In the genomic region with DNA sequence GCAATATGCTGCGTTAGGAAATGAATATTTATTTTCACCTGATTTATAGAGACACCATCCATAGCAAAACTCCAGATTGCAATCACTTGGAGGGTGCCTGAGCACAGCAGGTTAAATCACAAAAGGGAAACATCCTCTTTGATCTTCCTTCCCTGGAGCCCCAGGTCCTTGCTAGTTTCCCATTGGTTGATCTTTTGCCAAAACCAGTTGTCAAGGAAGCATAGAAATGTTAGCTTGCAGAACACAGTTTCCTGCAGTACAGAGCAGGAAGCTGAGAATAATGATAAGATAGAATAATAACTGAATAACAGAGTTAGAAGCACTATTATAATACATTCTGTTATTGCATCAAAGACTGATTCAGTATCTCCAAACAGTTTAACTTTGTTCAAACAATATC, we compare ENCODE assay signal across 14 mouse cellular contexts.
DNase-seq lines count a peak whose midpoint lies in the region; ATAC-seq and TF ChIP-seq lines count a peak whose summit lies in the region.
"Had no signal": no experiment of that assay in that cellular context is flagged by ENCODE, and none has a peak within 500 bp of the region (broad histone marks: within the 10 kb centered on the region; RNA-seq: fewer than 3 reads in every experiment).

No protein-coding gene starts in this region.

- no peaks in the 10 kb centered on the region for H3K9me3 ChIP-seq in forebrain, postnatal 0 days (ENCODE audit: low read length)
- no peaks in the 10 kb centered on the region for H3K9me3 ChIP-seq in forebrain, embryonic 15.5 days
- no peaks in the 10 kb centered on the region for H3K9me3 ChIP-seq in liver, embryonic 16.5 days (replicated peaks; ENCODE audit: control insufficient read depth, low read length)
- no peaks in the 10 kb centered on the region for H3K9me3 ChIP-seq in liver, embryonic 12.5 days (replicated peaks)
- H3K9me3 ChIP-seq: limb, embryonic 12.5 days had no signal

- no peaks in the 10 kb centered on the region for H3K4me1 ChIP-seq in forebrain, postnatal 0 days (ENCODE audit: insufficient read depth)
- no peaks in the 10 kb centered on the region for H3K4me1 ChIP-seq in forebrain, embryonic 15.5 days
- H3K4me1 ChIP-seq in liver, embryonic 16.5 days (ENCODE audit: control insufficient read depth, low read depth, low read length), result no peaks in the 10 kb centered on the region
- no peaks in the 10 kb centered on the region for H3K4me1 ChIP-seq in liver, embryonic 12.5 days
- H3K4me1 ChIP-seq: limb, embryonic 12.5 days had no signal

- no peaks in the 10 kb centered on the region for H3K27me3 ChIP-seq in forebrain, postnatal 0 days (ENCODE audit: insufficient read depth, low read length)
- H3K27me3 ChIP-seq in forebrain, embryonic 15.5 days, result no peaks in the 10 kb centered on the region
- H3K27me3 ChIP-seq in liver, embryonic 16.5 days (ENCODE audit: control insufficient read depth, insufficient read depth, low read depth, low read length), result no peaks in the 10 kb centered on the region
- no peaks in the 10 kb centered on the region for H3K27me3 ChIP-seq in liver, embryonic 12.5 days (replicated peaks)
- H3K27me3 ChIP-seq: limb, embryonic 12.5 days had no signal

- no peak overlapping the region for H3K4me3 ChIP-seq in forebrain, postnatal 0 days (ENCODE audit: low read depth, low read length)
- no peak overlapping the region for H3K4me3 ChIP-seq in forebrain, embryonic 15.5 days
- H3K4me3 ChIP-seq in liver, embryonic 16.5 days (ENCODE audit: low read depth, low read length), result no peak overlapping the region
- no peak overlapping the region for H3K4me3 ChIP-seq in liver, embryonic 12.5 days
- H3K4me3 ChIP-seq: limb, embryonic 12.5 days had no signal

- 79% methylated on average over 1 of the region's 1 CpGs for WGBS in forebrain, postnatal 0 days
- WGBS in forebrain, embryonic 15.5 days, result 70% methylated on average over 1 of the region's 1 CpGs
- WGBS in liver, embryonic 16.5 days (ENCODE audit: insufficient replicate concordance), result 48% methylated on average over 1 of the region's 1 CpGs
- WGBS in liver, embryonic 12.5 days (ENCODE audit: insufficient replicate concordance), result 58% methylated on average over 1 of the region's 1 CpGs

- TF ChIP-seq CTCF in forebrain, postnatal 0 days (IDR thresholded peaks at IDR 0.05; ENCODE audit: low read depth), result no peak

- H3K36me3 ChIP-seq in forebrain, postnatal 0 days (ENCODE audit: insufficient read depth), result no peaks in the 10 kb centered on the region
- no peaks in the 10 kb centered on the region for H3K36me3 ChIP-seq in forebrain, embryonic 15.5 days
- no peaks in the 10 kb centered on the region for H3K36me3 ChIP-seq in liver, embryonic 16.5 days (ENCODE audit: control insufficient read depth, insufficient read depth)
- no peaks in the 10 kb centered on the region for H3K36me3 ChIP-seq in liver, embryonic 12.5 days
- H3K36me3 ChIP-seq: limb, embryonic 12.5 days had no signal

- peak; percentile 4 for DNase-seq in forebrain, postnatal 0 days
- DNase-seq in MEL-GATA-1-ER (ENCODE audit: extremely low read depth, low read depth), result peak; percentile 49
- DNase-seq in MN1 (ENCODE audit: low spot score), result no peak
- DNase-seq in cerebellum, postnatal 25 days, result no peak
- DNase-seq: cerebellum, adult 11 months; heart, postnatal 36 days; retina, postnatal 1 day had no signal

- H3K9ac ChIP-seq in forebrain, postnatal 0 days, result no peak overlapping the region
- H3K9ac ChIP-seq in forebrain, embryonic 15.5 days (replicated peaks), result no peak overlapping the region
- H3K9ac ChIP-seq in liver, embryonic 16.5 days (ENCODE audit: low read depth, low read length), result no peak overlapping the region
- H3K9ac ChIP-seq in liver, embryonic 12.5 days, result no peak overlapping the region
- H3K9ac ChIP-seq: limb, embryonic 12.5 days had no signal

- no peak overlapping the region for H3K4me2 ChIP-seq in forebrain, postnatal 0 days (ENCODE audit: low read depth)
- H3K4me2 ChIP-seq in forebrain, embryonic 15.5 days (replicated peaks), result no peak overlapping the region
- H3K4me2 ChIP-seq in liver, embryonic 16.5 days (ENCODE audit: low read depth, low read length), result no peak overlapping the region
- no peak overlapping the region for H3K4me2 ChIP-seq in liver, embryonic 12.5 days
- H3K4me2 ChIP-seq: limb, embryonic 12.5 days had no signal

- ATAC-seq in forebrain, postnatal 0 days, result peak; percentile 50
- no peak for ATAC-seq in forebrain, embryonic 15.5 days (replicated peaks)
- ATAC-seq in liver, embryonic 16.5 days (ENCODE audit: low read depth), result 0 out of 2 replicates have a peak, but pooled peaks have one; percentile 9
- no peak for ATAC-seq in liver, embryonic 12.5 days
- ATAC-seq in common myeloid progenitor, adult 5-6 weeks (replicated peaks; ENCODE audit: low read depth, poor library complexity, severe bottlenecking), result peak; percentile 84

- no peak overlapping the region for H3K27ac ChIP-seq in forebrain, postnatal 0 days (ENCODE audit: low read depth, low read length)
- H3K27ac ChIP-seq in forebrain, embryonic 15.5 days (replicated peaks), result no peak overlapping the region
- no peak overlapping the region for H3K27ac ChIP-seq in liver, embryonic 16.5 days (ENCODE audit: low read length)
- H3K27ac ChIP-seq in liver, embryonic 12.5 days, result no peak overlapping the region
- H3K27ac ChIP-seq: limb, embryonic 12.5 days; macrophage; stomach, postnatal 0 days had no signal

Comparison
In these comparisons a context has a peak if more than half of its experiments do, and no peak if none do; other contexts are left out.
1. ATAC-seq: peak in forebrain, postnatal 0 days (single experiment), liver, embryonic 16.5 days (single experiment) and common myeloid progenitor, adult 5-6 weeks (single experiment); none in forebrain, embryonic 15.5 days (single experiment) and liver, embryonic 12.5 days (single experiment).
2. DNase-seq: peak in forebrain, postnatal 0 days (single experiment) and MEL-GATA-1-ER (single experiment); none in MN1 (single experiment) and cerebellum, postnatal 25 days (0 of 2).